Mouse (Mus musculus): ENCODE measurements around the gene Lrrk1.

- TF ChIP-seq CTCF (IDR thresholded peaks at IDR 0.05; ENCODE audit: borderline replicate concordance, insufficient read depth, low read length) (no peak), POLR2A (IDR thresholded peaks at IDR 0.05; ENCODE audit: low read depth, low read length) (no peak)
These were observed 187.8 kb downstream of the Lrrk1 start for GRCm38 (mm10) chr7:66200383-66200782.
